Mouse (Mus musculus) hindlimb bud, embryonic 11.5 days (tissue): Measurements from ENCODE around the gene Bbx.

Source experiments
- DNase-seq: peaks from one replicate; pipeline ENCODE4 v3.0.0-alpha.2; 2012; ENCODE audit warnings: low read depth, low spot score; ENCODE audit errors: extremely low spot score

Gene Bbx

DNA sequence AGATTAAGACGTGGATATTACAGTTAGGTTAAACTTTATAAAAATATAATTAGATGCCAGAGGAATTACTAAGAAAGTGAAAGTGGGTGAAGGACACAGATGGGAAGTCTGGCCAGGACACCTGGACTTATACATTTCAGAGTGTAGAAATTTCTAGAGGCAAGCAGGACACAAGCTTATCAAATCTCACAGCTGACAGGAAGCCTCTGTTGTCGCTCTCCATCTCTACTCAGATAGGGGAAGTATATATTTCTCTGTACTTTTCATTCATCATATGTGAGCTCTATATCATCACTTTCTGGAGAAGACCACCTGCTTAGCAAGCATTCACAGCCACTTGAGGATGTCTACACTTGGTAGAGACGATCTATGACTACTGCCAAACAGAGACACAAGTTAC, 113.9 kb downstream of the Bbx start:
- no peak for DNase-seq

DNA sequence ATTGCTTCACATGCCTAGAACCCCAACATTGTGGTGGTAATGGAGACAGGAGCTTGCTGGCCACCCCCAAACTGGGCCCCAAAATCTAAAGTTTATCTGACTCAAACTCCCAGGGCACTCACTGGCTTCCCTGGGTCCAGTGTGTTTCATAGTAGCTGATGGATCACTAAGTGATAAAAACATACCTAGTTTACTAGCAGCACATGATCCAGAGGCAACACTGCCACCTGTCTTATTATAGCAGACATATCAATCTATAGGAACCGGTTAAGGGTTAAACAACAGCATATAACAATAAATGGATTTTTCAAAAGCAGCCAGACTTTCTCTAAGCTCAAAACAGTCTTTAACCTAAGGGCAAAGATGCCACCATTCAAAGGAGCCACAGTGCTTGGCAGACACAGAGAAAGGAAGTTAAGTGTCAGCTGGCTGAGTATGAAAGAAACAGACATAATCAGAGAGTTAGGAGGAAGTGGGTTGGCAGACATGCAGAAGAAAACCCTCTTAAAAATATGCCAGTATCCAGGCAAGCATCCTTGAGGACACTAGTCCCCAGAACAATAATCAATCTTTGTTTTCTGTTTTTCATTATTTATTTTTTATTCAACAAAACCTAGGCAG, 116.7 kb downstream of the Bbx start:
- no peak for DNase-seq

DNA sequence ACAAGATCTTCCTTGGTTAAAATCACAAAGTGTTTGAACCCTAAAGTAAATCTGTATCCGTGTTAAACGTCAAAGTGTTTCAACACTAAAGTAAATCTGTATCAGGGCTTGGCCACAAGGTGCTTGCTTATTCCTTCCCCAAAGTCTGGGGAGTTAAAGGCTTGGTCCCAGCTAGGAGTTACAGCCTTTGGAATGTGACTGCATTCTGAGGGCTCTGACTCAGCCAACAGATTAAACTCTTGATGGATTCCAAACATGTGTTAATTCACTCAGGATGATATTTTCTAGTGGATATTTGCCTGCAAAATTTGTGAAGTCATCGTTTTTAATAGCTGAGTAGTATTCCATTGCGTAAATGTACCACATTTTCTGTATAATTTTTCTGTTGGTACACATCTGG, 120.6 kb downstream of the Bbx start:
- no peak for DNase-seq

DNA sequence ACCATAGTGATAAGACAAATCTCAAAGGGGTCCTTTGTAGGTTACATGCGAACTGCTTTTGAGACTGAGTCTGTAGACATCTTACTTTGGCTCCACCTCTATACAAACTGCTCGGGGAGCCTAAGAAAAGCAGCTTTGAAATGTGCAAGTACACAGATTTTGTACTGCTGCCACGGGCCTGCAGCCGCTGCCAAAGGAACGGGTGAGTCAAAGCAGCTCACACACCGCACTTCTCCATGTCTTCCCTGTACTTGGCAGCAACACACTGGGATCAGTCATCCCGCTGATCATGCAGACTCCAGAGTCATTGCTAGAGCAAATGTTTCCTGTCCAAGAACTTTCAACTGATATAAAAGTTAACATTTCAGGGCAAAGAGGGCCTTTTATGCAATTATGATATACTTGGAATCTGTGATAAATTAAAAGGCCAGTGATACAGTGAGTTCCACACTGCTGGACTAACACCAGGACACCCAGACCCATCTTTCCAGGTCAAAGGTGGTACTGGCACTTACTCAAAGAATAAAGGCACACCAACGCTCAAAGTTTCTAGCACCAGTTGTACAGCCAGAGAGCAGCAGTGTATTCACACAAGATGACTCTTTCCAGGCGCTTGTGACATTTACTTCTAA, 122.7 kb downstream of the Bbx start:
- DNase-seq: no peak

DNA sequence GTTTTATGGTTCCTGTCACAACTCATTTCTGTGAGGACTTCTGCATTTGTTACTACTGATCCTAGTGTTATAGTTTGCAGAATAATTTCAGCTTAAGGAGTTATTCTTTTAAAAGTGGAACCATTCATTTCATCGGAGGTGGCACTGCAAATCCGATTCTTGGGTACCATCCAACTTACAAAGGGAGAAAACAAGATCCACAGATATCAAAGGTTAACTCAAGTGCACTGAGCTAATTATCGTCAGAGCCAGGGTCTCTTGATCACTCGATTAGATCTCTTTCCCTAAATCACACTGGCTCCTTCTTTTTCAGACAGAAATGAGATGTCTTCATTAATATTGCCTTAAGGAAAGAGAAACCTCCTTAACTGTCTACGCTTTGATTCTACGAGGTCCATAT, 123.9 kb downstream of the Bbx start:
- DNase-seq: no peak

DNA sequence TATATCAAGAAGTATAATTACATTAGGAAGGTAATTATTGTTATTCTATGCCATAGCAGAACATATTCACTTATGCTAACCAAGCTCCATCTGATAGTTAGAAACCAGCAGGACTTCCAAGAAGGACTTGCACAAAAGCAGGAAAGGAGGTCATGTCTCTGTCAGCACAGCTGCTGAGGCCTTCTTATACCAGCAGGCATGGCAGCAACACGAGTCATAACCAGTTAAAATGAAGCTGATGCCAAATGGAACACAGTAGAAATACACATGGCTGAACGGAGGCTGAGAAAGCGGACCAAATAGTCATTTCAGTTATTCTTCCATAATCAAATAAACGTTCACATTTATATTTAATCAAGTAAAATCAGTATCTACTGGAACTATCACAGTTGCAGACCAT, 125.0 kb downstream of the Bbx start:
- DNase-seq: no peak

DNA sequence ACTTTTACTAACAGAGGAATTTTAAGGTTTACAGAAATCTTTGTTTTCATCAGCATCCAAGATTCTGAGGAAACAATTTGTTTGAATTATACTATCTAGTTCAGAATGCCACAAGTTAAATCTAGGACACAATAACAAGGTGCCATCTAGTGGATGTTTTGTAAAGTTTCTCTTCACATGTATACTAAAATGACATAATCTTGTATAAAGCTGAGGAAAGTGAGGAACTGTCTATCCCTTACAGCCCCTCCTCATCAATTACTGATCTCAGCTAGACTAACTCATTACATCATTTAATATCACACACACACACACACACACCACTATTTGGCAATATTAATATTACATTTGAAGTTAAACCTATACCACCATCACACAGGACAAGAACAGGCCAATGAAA, 125.5 kb downstream of the Bbx start:
- DNase-seq: no peak

DNA sequence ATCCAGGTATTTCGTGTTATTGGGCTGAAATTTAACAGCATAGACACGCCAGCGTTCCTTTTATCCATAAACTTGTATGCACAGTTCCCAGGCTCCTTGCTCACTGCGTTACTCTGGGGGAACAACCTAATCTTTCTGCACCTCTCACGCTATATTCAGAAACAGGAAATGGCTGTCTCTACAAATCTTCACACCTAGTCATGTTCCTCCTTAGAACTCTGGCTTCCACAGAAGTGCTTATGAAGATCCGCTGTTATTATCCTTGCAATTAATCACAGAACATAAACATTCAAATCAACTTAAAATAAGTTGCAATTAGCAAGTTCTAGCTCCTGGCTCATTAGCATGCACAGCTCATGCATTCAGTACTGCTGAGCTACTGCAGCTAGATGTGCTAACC, 127.0 kb downstream of the Bbx start:
- DNase-seq: no peak

DNA sequence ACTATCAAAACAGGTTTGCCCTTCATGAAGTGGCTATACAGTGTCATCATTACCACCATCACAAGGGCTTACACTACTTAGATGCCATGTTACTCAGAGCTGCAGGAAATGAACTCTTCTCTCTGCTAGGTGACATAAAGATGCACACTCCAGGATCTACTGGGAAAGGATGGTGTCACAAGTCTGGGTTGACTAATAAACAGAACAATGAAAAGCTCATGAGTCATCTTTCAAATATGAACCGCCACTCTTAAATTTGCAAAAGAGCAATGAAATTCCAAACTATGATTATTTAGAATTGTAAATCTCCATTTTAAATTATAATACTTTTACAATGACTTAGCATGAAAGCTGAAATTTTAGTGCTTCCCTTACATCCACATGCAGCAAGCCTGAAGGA, 129.6 kb downstream of the Bbx start:
- DNase-seq: no peak

DNA sequence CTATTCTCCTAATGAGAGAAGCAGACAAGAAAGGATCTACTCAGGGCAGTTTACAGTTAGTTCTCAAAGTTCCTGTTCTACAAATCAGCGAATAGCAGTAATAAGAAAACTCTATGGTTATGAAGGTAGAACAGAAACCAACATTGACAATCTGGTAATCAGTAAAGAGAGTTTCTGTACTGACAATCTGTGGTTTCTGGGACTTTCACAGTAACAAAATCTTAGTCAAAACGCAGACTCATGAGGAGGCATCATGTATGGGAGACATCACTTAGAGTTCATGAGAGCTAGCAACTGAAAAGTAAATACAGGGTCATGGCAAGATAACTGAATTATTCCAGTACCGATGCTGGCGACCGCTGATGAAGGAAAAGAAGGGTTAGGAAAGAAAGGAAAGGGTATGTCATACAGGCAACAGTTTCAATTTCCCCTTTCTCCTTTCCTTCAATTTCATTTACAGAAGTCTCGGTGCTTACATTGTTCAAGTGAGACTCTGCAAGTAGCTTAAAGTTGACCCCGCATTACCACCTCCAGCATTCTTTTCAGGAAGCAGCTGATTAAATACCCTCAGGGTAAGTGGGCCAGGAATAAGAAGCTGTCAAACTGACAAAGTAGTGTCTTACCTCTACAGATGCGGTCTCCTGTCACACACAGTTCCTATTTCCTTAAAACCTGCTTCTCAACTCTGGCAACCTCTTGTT, 133.3 kb downstream of the Bbx start:
- no peak for DNase-seq

DNA sequence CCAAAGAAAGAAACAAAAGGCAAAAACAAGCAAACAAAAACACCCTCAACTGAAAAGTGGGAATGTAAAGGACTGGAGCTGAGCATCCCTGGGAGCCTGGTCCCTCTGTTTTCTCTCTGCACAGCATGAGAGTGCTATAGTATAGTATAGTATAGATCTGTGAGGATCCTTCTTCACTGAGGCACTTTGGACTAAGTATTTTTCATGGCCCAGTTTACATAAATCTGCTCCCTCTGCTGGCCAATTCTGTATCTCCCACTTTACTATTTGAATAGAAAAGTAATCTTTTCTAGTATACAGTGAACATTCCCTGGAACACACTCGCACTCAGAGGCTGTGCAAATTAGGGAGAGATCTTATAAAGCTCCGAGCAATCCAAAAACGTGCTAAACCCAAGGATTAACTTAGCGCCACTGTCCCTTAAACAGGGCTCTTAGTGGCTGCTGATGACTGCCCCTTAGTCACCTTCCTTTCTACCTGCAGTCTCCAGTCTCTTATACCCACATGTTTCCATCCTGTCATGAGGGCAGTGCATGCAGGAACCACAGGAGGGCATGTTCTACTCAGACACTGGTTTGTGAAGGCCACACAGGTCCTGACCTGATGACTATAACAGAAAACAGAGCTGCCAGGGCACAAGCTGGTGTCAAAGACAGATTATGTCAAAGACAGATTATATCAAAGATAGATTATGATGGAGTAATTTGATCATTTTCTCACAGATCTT, 138.5 kb downstream of the Bbx start:
- no peak for DNase-seq

DNA sequence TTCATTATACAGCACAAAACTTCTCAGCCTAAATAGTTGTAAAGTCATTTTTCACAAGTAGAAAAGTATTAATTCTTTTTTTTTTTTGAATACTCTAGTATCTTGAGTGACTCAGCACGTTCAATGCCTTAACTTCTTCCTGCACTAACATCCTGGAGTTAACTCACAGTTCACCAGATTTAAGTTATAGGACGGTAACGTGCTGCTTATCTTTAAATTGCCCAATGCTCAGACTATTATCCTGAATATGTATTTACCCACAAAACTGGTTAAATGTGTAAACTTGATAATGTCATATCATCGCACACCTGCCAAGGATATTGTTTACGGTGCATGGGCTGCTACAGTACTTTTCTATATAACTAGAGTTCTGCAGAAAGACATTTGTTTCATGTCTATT, 139.4 kb downstream of the Bbx start:
- DNase-seq: no peak

DNA sequence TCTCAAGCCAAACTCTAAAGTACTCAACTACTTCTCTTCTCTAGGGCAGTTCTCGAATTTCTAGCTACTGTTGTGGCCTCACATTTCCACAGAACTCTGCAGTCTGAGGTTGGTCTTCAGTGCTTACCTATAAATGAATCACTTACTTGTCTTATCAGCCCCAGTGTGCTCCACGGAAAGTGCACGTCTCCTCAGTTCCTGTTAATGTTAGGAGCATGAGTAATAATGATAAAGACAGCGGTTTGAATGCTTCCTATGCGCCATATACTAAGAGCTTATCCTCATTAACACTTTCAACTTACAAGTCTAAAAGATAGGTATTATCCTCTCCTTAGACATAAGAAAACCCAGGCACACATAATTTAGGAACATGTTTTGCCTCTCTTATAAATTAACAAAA, 142.4 kb downstream of the Bbx start:
- DNase-seq: no peak

DNA sequence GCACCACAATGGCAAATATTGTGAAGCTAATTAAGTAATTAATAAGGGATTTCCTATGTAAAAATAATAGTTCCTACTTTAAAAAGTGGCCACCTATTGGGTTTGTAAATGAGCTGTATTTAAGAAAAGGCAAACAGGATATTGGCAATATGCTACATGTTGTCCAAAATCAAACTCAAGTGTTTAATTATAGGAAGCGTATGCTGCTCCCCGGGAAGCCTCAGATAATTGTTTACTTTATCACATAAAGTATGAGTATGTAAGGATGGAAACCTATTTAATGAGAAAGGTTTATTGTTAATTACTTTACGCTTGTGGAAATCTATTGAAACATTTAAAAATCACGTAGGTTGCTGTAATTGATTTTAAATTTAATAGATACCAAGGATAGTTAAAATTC, 159.4 kb downstream of the Bbx start:
- no peak for DNase-seq

DNA sequence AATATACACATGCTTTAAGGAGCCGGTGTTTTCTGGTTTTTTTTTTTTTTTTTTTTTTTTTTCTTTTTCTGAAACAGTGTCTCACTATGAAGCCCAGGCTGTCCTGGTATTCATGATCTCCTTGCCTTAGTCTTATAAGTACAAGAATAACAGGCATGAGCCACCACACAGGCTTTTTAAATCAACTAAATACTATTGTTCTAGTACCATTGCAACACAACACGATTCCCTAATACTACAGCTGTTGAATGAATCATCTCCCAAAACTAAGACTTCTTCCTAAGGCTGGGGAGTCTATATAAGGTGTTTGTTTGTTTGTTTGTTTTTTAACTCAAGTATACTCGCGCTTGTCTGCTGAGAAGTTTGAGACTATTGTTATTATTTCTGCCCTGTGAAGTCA, 169.5 kb downstream of the Bbx start:
- no peak for DNase-seq

DNA sequence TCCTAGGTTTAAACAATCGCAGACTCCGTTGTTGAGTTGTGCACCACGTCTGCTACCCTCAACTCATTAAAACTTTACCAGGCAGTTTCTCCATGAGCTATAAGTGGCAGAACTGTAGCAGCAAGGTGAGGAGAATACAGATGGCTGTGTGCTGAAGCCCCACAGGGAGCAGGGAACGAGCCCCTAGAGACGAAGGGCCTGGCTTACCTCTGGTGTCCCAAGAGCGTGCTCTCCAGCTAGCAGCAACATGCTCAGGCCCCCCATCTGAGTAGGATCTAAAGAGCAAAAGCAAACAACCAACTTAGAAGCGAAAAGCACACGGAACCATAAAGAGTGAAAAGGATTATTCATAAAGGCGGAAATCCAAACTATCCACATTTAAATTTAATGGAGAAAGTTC, 170.0 kb downstream of the Bbx start:
- DNase-seq: no peak

DNA sequence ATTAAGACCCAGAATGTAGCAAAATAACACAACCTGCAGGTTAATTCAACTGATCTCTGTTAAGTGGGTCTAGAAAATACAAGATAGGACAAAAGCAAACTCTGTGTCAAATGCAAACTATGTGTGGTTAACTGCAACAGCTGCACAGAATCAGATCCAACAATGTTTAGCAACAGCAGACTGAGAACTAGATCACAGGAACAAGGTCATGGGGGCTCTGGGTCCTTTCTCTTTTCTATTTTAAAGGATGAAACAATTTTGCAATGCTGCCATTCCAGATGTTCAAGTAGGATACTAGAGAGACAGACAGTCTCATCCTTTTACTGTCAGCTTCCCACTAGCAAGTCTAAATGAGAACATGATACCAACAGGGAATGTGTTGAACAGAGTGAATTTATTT, 170.4 kb downstream of the Bbx start:
- no peak for DNase-seq

DNA sequence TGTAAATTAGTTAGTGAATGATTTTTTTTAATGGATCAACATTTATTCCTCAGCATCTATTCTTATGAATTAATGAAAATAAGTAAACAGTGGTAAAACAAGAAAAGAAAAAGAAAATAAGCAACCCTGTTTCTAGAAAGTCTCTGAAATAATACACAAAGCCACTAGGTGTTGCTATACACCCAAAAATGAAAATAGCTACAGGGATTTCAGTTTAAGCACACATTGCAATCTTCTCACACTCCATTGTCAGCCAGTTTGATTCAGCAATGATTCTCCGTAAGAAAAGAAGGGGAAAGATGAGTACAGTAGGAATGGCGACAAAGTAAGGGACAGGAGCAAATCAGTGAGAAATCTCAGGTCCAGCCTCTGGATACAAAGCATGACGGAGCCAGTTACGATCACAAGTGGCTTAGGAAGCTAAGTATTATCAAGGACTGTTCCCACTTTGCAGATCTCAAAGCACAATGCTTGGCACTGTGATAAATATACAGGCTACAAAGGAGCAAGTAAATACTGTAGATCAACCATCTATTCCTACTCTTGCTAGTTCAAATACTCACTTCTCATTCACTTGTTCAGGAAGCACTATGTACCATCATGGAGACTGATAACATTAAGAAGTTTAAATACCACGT, 177.5 kb downstream of the Bbx start:
- DNase-seq: no peak

DNA sequence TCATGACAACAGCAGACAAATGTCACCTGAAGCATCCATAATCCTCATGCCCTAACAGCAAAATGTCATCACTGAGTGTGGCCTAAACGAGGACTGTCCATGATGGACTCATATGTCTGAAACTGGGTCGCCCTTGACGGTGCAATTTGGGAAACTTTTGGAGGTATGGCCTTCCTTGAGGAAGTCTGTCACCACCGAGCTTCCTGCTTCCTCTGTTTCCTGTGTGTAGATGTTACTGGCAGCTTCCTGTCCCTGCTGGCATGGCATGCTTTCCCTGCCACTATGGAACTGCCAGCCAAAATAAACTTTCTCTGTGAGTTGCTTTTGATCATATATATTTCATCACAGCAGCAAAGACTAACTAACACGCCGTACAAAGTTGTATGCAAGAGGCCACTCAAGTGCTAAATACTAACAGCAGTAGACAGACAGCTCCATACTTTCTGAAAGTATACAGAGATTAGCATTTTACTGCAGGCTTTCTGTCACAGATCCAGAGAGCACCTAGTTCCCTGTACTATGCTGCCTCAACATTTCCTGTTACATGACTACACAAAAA, 180.7 kb downstream of the Bbx start:
- no peak for DNase-seq

DNA sequence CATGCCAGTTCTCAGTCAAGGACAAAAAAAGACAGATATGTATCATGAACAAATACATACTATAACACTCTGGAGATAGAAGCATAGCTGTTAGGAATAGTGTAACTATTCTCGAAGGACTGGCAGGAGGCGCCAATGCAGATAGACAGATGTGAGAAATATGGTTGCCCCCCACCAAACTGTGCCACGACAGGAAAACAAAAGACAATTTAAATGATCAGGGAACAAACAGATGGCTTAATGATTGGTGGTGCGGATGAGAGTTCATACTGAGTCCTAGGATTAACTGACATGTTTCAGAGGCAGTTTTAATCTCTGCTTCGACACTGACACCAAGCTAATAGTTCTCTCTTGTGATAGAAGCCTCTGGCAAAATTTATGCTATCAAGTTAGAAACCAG, 181.7 kb downstream of the Bbx start:
- DNase-seq: no peak

DNA sequence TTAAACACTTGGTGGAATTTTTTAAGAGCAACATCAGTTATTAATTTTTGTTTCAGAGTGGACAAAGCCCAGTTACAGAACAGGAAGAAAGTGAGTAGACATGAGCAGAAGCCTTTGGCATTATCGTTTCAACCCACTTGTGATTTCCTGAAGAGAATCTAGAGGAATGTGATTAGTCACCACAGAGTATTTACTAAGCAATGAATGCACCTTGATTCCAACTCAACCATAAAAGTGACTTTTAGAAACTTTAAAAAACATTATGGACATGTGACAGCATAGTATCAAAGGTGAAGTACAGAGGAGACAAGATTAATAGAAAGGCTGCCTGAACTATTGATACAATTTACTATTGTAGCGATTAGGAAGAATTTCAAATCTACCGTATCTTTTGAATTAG, 183.2 kb downstream of the Bbx start:
- DNase-seq: no peak
